In genomic region chr4:118260551-118261267, GRCm38 (mm10) we compare ENCODE assay signal across 9 mouse cellular contexts. TPM values are rescaled to one million over a fixed set of nuclear protein-coding genes. Genes with fewer than 3 reads are reported as not detected.
A peak's percentile ranks its signal among the peaks of the same experiment; 100 is the strongest.
DNase-seq lines count a peak whose midpoint lies in the region; ATAC-seq and TF ChIP-seq lines count a peak whose summit lies in the region.
"Had no signal": no experiment of that assay in that cellular context is flagged by ENCODE, and none has a peak within 500 bp of the region (broad histone marks: within the 10 kb centered on the region; RNA-seq: fewer than 3 reads in every experiment).

No protein-coding gene starts in this region.

- intact Hi-C loops in left cerebral cortex, postnatal 4 days (cut with DNase I), result no loop called here

- H3K4me3 ChIP-seq in spleen, adult 2 months (ENCODE audit: extremely low read depth, insufficient read depth, insufficient read length), result peak overlapping the region; percentile 53
- peak overlapping the region; percentile 53 for H3K4me3 ChIP-seq in midbrain, embryonic 12.5 days
- H3K4me3 ChIP-seq in stomach, embryonic 14.5 days (ENCODE audit: low read depth, low read length), result peak overlapping the region; percentile 41

- TF ChIP-seq POLR2A in spleen, adult 2 months (IDR thresholded peaks at IDR 0.05; ENCODE audit: low read depth, low read length), result no peak

- DNase-seq in spleen, adult 2 months (ENCODE audit: low read depth in 1 of 2, low spot score in 2 of 2), result peak in 1 of 2 experiments; percentile 9
- DNase-seq in spleen, postnatal 4 days (ENCODE audit: low spot score in 2 of 2), result no peak
- peak; percentile 70 to 83 for DNase-seq in cerebellum, postnatal 25 days
- peak; percentile 73 for DNase-seq in kidney, adult 11 months
- peak; percentile 83 for DNase-seq in left cerebral cortex, postnatal 4 days

- peak overlapping the region; percentile 87 for H3K4me2 ChIP-seq in midbrain, embryonic 12.5 days (replicated peaks)
- peak overlapping the region; percentile 82 for H3K4me2 ChIP-seq in stomach, embryonic 14.5 days (replicated peaks; ENCODE audit: low read depth, low read length)

- H3K9ac ChIP-seq in midbrain, embryonic 12.5 days (replicated peaks), result peak overlapping the region; percentile 62
- 0 out of 2 replicates have a peak overlapping the region, but pooled peaks have one; percentile 22 for H3K9ac ChIP-seq in stomach, embryonic 14.5 days (replicated peaks; ENCODE audit: low read depth, low read length)

- no peak overlapping the region for H3K27ac ChIP-seq in spleen, adult 2 months (ENCODE audit: insufficient read depth, low read length)
- peak overlapping the region; percentile 81 for H3K27ac ChIP-seq in midbrain, embryonic 12.5 days (replicated peaks)
- H3K27ac ChIP-seq in stomach, embryonic 14.5 days (ENCODE audit: low read length), result peak overlapping the region; percentile 74; the same call in 1 of the 2 replicates

- peaks cover 3% of the 10 kb centered on the region for H3K4me1 ChIP-seq in spleen, adult 2 months (ENCODE audit: control insufficient read depth, insufficient read depth, insufficient read length)
- peaks cover 54% of the 10 kb centered on the region for H3K4me1 ChIP-seq in midbrain, embryonic 12.5 days
- H3K4me1 ChIP-seq in stomach, embryonic 14.5 days (ENCODE audit: control insufficient read depth, insufficient read depth, low read length), result peaks cover 44% of the 10 kb centered on the region

- ATAC-seq in granulocyte monocyte progenitor cell, adult 5-6 weeks (replicated peaks; ENCODE audit: poor library complexity, severe bottlenecking), result peak; percentile 43
- peak; percentile 69 for ATAC-seq in midbrain, embryonic 12.5 days (ENCODE audit: low FRiP score, low read depth)
- ATAC-seq in stomach, embryonic 14.5 days (ENCODE audit: insufficient number of reproducible peaks, insufficient read depth, low FRiP score, low read depth), result peak; percentile 82
- ATAC-seq: Patski had no signal

- WGBS in spleen, adult 2 months, result 6% methylated on average over 35 of the region's 39 CpGs
- under 1% methylated on average over 38 of the region's 39 CpGs for WGBS in midbrain, embryonic 12.5 days
- under 1% methylated on average over 38 of the region's 39 CpGs for WGBS in stomach, embryonic 14.5 days

- no peaks in the 10 kb centered on the region for H3K9me3 ChIP-seq in midbrain, embryonic 12.5 days
- H3K9me3 ChIP-seq in stomach, embryonic 14.5 days (ENCODE audit: control insufficient read depth, low read depth, low read length), result no peaks in the 10 kb centered on the region

- no peak for TF ChIP-seq CTCF in spleen, adult 2 months (IDR thresholded peaks at IDR 0.05; ENCODE audit: extremely low read depth, insufficient read depth, insufficient read length, insufficient replicate concordance)

- no peaks in the 10 kb centered on the region for H3K36me3 ChIP-seq in spleen, adult 2 months (ENCODE audit: control insufficient read depth, insufficient read depth, low read length)
- peaks cover 42% of the 10 kb centered on the region for H3K36me3 ChIP-seq in midbrain, embryonic 12.5 days
- peaks cover 30% of the 10 kb centered on the region for H3K36me3 ChIP-seq in stomach, embryonic 14.5 days (ENCODE audit: control insufficient read depth, insufficient read depth, low read length)

- no peaks in the 10 kb centered on the region for H3K27me3 ChIP-seq in spleen, adult 2 months (ENCODE audit: control insufficient read depth, insufficient read depth, low read length)
- no peaks in the 10 kb centered on the region for H3K27me3 ChIP-seq in midbrain, embryonic 12.5 days
- no peaks in the 10 kb centered on the region for H3K27me3 ChIP-seq in stomach, embryonic 14.5 days (ENCODE audit: control insufficient read depth, insufficient read depth, low read length)
- H3K27me3 ChIP-seq: Patski had no signal

RNA-seq across cellular contexts. Expression of gene Ptprf, which starts 30.5 kb away (rescaled TPM):
- 10.1 and 11.8 TPM in 2 replicates for polyA plus RNA-seq in spleen, adult 2 months (2012; rRNA removed)
- 0.17 TPM in 1 of 2 replicates, not detected in the other for total RNA-seq in granulocyte monocyte progenitor cell, adult 5-6 weeks (2014; fragmentation: Nextera tagmentation)
- total RNA-seq in granulocyte monocyte progenitor cell, adult 5-6 weeks (2017), result 0.04 TPM in 1 of 2 replicates, not detected in the other
- 100 to 1,000 TPM; 229 to 232 TPM for total RNA-seq in left cerebral cortex, postnatal 4 days (2021)
- 113 and 123 TPM in 2 replicates for polyA plus RNA-seq in midbrain, embryonic 12.5 days (2016; fragmentation: Nextera tagmentation; extraction: Ambion mirVana)
- 79.8 and 84.0 TPM in 2 replicates for polyA plus RNA-seq in stomach, embryonic 14.5 days (2014; fragmentation: Nextera tagmentation; extraction: Ambion mirVana)

Comparison
In these comparisons a context has a peak if more than half of its experiments do, and no peak if none do; other contexts are left out.
1. DNase-seq: peak in cerebellum, postnatal 25 days (2 of 2), kidney, adult 11 months (single experiment) and left cerebral cortex, postnatal 4 days (single experiment); none in spleen, postnatal 4 days (0 of 2).
2. Peak in every context shown above with its lines, with median percentiles within 50 percentile points of each other: H3K4me3 ChIP-seq and ATAC-seq.